Mouse (Mus musculus): ENCODE results near the gene Castor2.

DNA sequence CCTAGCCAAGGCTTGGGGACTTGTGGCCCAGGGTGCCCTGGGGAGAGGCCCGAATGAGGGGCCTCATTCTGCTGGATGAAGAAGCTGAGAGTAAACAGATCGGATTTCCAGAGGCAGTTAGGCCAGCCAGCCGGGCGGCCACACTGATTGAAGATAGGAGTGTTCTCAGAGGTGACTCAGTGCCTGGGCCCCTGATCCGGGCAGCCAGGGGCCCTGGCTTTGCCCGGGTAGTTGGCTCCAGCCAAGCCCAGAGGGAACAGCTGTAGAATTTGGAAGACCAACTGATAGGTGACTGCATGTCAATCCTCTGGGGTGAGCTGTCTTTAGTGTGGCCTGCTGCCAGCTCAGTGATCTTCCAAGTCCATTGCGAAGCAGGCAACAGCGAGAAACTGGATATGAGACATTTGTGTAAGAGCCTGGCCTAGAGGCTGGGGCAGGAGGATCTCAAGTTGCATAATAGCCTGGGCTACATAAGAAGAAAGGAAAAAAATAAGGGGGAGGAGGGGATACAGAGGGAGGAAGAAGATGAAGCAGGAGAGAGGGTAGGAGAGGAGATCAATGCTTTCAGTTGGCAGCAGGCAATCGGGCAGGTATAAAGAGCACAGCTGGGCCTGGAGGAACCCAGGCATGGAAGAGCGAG, 20.1 kb downstream of the Castor2 start:
- TF ChIP-seq CTCF (IDR thresholded peaks at IDR 0.05; ENCODE audit: low read depth) (no peak), EP300 (IDR thresholded peaks at IDR 0.05; ENCODE audit: low read depth) (no peak)

Data from heart, postnatal 0 days (tissue).